ENCODE assay signal across 17 mouse cellular contexts in the genomic region with DNA sequence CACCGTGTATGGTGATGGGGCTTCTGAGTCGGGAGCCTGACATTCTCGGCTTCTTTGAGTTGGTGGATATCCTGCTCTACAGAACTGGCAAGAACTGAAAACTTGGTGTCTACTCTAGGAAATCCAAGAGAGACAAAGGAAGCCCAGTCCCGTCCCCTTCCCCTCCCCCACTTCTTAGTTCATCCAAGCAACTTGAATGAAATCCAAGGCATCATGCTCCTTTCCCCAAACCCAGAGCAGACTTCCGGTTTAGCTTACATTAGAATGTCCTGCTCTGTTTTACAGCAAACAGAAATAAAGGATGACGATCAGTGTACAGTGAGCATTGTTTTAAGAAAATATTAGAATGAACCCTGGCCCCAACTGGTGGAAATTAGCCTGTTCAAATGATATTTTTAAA. TPM values are rescaled to one million over a fixed set of nuclear protein-coding genes. Genes with fewer than 3 reads are reported as not detected.
A peak's percentile ranks its signal among the peaks of the same experiment; 100 is the strongest.
DNase-seq lines count a peak whose midpoint lies in the region; ATAC-seq and TF ChIP-seq lines count a peak whose summit lies in the region.
"Had no signal": no experiment of that assay in that cellular context is flagged by ENCODE, and none has a peak within 500 bp of the region (broad histone marks: within the 10 kb centered on the region; RNA-seq: fewer than 3 reads in every experiment).

No protein-coding gene starts in this region.

- no peaks in the 10 kb centered on the region for H3K36me3 ChIP-seq in heart, embryonic 15.5 days
- H3K36me3 ChIP-seq in lung, postnatal 0 days (ENCODE audit: insufficient read depth, low read length), result no peaks in the 10 kb centered on the region
- no peaks in the 10 kb centered on the region for H3K36me3 ChIP-seq in kidney, embryonic 16.5 days (ENCODE audit: insufficient read depth, low read length)
- H3K36me3 ChIP-seq: embryonic facial prominence, embryonic 12.5 days; forebrain, embryonic 15.5 days; hindbrain, embryonic 12.5 days; midbrain, embryonic 12.5 days; neural tube, embryonic 13.5 days had no signal

- H3K4me1 ChIP-seq in heart, embryonic 15.5 days (replicated peaks), result no peaks in the 10 kb centered on the region
- no peaks in the 10 kb centered on the region for H3K4me1 ChIP-seq in lung, postnatal 0 days (ENCODE audit: insufficient read depth, low read depth, low read length)
- no peaks in the 10 kb centered on the region; the same call in 1 of the 2 replicates for H3K4me1 ChIP-seq in lung, adult 2 months (ENCODE audit: control insufficient read depth, insufficient read depth, low read length)
- no peaks in the 10 kb centered on the region for H3K4me1 ChIP-seq in kidney, embryonic 16.5 days (ENCODE audit: insufficient read depth, low read length)
- H3K4me1 ChIP-seq: embryonic facial prominence, embryonic 12.5 days; forebrain, embryonic 15.5 days; hindbrain, embryonic 12.5 days; midbrain, embryonic 12.5 days; neural tube, embryonic 13.5 days had no signal

- H3K4me3 ChIP-seq in heart, embryonic 15.5 days, result no peak overlapping the region
- no peak overlapping the region for H3K4me3 ChIP-seq in lung, postnatal 0 days (ENCODE audit: low read depth, low read length)
- no peak overlapping the region for H3K4me3 ChIP-seq in lung, adult 2 months (replicated peaks; ENCODE audit: extremely low read depth, low read depth, low read length)
- H3K4me3 ChIP-seq in kidney, embryonic 16.5 days (ENCODE audit: low read length), result no peak overlapping the region
- H3K4me3 ChIP-seq: embryonic facial prominence, embryonic 12.5 days; forebrain, embryonic 15.5 days; hindbrain, embryonic 12.5 days; midbrain, embryonic 12.5 days; neural tube, embryonic 13.5 days had no signal

- intact Hi-C loops in heart, postnatal 25 days (cut with DNase I), result no loop called here
- intact Hi-C loops in left cerebral cortex, postnatal 4 days (cut with DNase I), result no loop called here

- 50% methylated on average over 6 of the region's 6 CpGs for WGBS in heart, embryonic 15.5 days
- WGBS in lung, postnatal 0 days, result 44% methylated on average over 6 of the region's 6 CpGs
- WGBS in lung, adult 2 months, result 37% methylated on average over 6 of the region's 6 CpGs
- WGBS in kidney, embryonic 16.5 days, result 70% methylated on average over 6 of the region's 6 CpGs

- TF ChIP-seq CTCF in lung, postnatal 0 days (IDR thresholded peaks at IDR 0.05), result no peak
- no peak for TF ChIP-seq CTCF in lung, adult 2 months (IDR thresholded peaks at IDR 0.05; ENCODE audit: insufficient read depth, low read length)

- no peaks in the 10 kb centered on the region for H3K9me3 ChIP-seq in heart, embryonic 15.5 days (replicated peaks)
- no peaks in the 10 kb centered on the region for H3K9me3 ChIP-seq in lung, postnatal 0 days (ENCODE audit: low read length)
- H3K9me3 ChIP-seq in kidney, embryonic 16.5 days (ENCODE audit: low read length), result no peaks in the 10 kb centered on the region
- H3K9me3 ChIP-seq: embryonic facial prominence, embryonic 12.5 days; forebrain, embryonic 15.5 days; hindbrain, embryonic 12.5 days; midbrain, embryonic 12.5 days; neural tube, embryonic 13.5 days had no signal

- no peak overlapping the region for H3K9ac ChIP-seq in heart, embryonic 15.5 days
- no peak overlapping the region for H3K9ac ChIP-seq in lung, postnatal 0 days (replicated peaks; ENCODE audit: low read depth)
- H3K9ac ChIP-seq in kidney, embryonic 16.5 days (replicated peaks; ENCODE audit: low read length), result no peak overlapping the region
- H3K9ac ChIP-seq: embryonic facial prominence, embryonic 12.5 days; forebrain, embryonic 15.5 days; hindbrain, embryonic 12.5 days; liver, embryonic 14.5 days; midbrain, embryonic 12.5 days; neural tube, embryonic 13.5 days had no signal

- TF ChIP-seq EP300 in lung, postnatal 0 days (IDR thresholded peaks at IDR 0.05), result 0 out of 2 replicates have a peak, but pooled peaks have one; percentile 17

- no peak for DNase-seq in heart, postnatal 25 days (ENCODE audit: low spot score)
- DNase-seq in lung, postnatal 0 days (ENCODE audit: low spot score), result peak; percentile 54
- DNase-seq in lung, adult 2 months, result no peak
- DNase-seq in lung, postnatal 36 days, result peak; percentile 32
- no peak for DNase-seq in left cerebral cortex, postnatal 4 days
- DNase-seq: cerebellum, adult 9-10 months; gastrocnemius, postnatal 25 days had no signal

- no peak overlapping the region for H3K4me2 ChIP-seq in heart, embryonic 15.5 days
- H3K4me2 ChIP-seq in lung, postnatal 0 days (replicated peaks; ENCODE audit: low read depth, low read length), result no peak overlapping the region
- no peak overlapping the region for H3K4me2 ChIP-seq in kidney, embryonic 16.5 days (replicated peaks; ENCODE audit: low read depth, low read length)
- H3K4me2 ChIP-seq: embryonic facial prominence, embryonic 12.5 days; forebrain, embryonic 15.5 days; hindbrain, embryonic 12.5 days; midbrain, embryonic 12.5 days; neural tube, embryonic 13.5 days had no signal

- no peak for TF ChIP-seq POLR2A in lung, adult 2 months (IDR thresholded peaks at IDR 0.05; ENCODE audit: borderline replicate concordance, extremely low read depth, low read depth, low read length)

- peak; percentile 27; the same call in 1 of the 2 replicates for ATAC-seq in heart, embryonic 15.5 days (replicated peaks; ENCODE audit: insufficient number of reproducible peaks, insufficient read depth, low FRiP score, low read depth)
- peak; percentile 69 for ATAC-seq in lung, postnatal 0 days
- no peak for ATAC-seq in kidney, embryonic 16.5 days (ENCODE audit: low FRiP score, low TSS enrichment)
- ATAC-seq: forebrain, embryonic 15.5 days; Patski had no signal

- H3K27me3 ChIP-seq in heart, embryonic 15.5 days, result no peaks in the 10 kb centered on the region
- no peaks in the 10 kb centered on the region for H3K27me3 ChIP-seq in lung, postnatal 0 days (replicated peaks; ENCODE audit: insufficient read depth, low read length)
- H3K27me3 ChIP-seq in kidney, embryonic 16.5 days (ENCODE audit: insufficient read depth, low read length), result no peaks in the 10 kb centered on the region
- H3K27me3 ChIP-seq: CH12.LX; embryonic facial prominence, embryonic 12.5 days; forebrain, embryonic 15.5 days; hindbrain, embryonic 12.5 days; midbrain, embryonic 12.5 days; neural tube, embryonic 13.5 days; Patski had no signal

- peak overlapping the region; percentile 56 for H3K27ac ChIP-seq in heart, embryonic 15.5 days
- H3K27ac ChIP-seq in lung, postnatal 0 days (ENCODE audit: low read length), result peak overlapping the region; percentile 60
- 0 out of 2 replicates have a peak overlapping the region, but pooled peaks have one; percentile 39 for H3K27ac ChIP-seq in kidney, embryonic 16.5 days (ENCODE audit: low read length)
- H3K27ac ChIP-seq: embryonic facial prominence, embryonic 12.5 days; forebrain, embryonic 15.5 days; hindbrain, embryonic 12.5 days; liver, embryonic 14.5 days; midbrain, embryonic 12.5 days; neural tube, embryonic 13.5 days had no signal

RNA-seq across cellular contexts. Expression of gene Ssb, which starts 12.1 kb away (rescaled TPM):
- 173 and 201 TPM in 2 replicates for polyA plus RNA-seq in heart, embryonic 15.5 days (2015; fragmentation: Nextera tagmentation; extraction: Ambion mirVana)
- 10 to 100 TPM; 59.5 to 71.5 TPM for total RNA-seq in heart, postnatal 25 days (2021)
- polyA plus RNA-seq in lung, postnatal 0 days (2015; fragmentation: Nextera tagmentation; extraction: Ambion mirVana), result 185 and 187 TPM in 2 replicates
- polyA plus RNA-seq in lung, adult 2 months (2012; rRNA removed), result 1.7 and 4.2 TPM in 2 replicates
- 296 and 313 TPM in 2 replicates for polyA plus RNA-seq in kidney, embryonic 16.5 days (2015; fragmentation: Nextera tagmentation; extraction: Ambion mirVana)
- 100 to 1,000 TPM; 155 to 170 TPM for total RNA-seq in left cerebral cortex, postnatal 4 days (2021)

RNA-seq across cellular contexts. Expression of gene Klhl23, which starts 27.5 kb away (rescaled TPM):
- 46.4 and 53.0 TPM in 2 replicates for polyA plus RNA-seq in heart, embryonic 15.5 days (2015; fragmentation: Nextera tagmentation; extraction: Ambion mirVana)
- total RNA-seq in heart, postnatal 25 days (2021), result 10 to 100 TPM; 39.1 to 45.6 TPM
- polyA plus RNA-seq in lung, postnatal 0 days (2015; fragmentation: Nextera tagmentation; extraction: Ambion mirVana), result 29.6 and 30.3 TPM in 2 replicates
- polyA plus RNA-seq in lung, adult 2 months (2012; rRNA removed), result 3.0 and 5.8 TPM in 2 replicates
- 29.9 and 31.5 TPM in 2 replicates for polyA plus RNA-seq in kidney, embryonic 16.5 days (2015; fragmentation: Nextera tagmentation; extraction: Ambion mirVana)
- 100 to 1,000 TPM; 136 to 142 TPM for total RNA-seq in left cerebral cortex, postnatal 4 days (2021)

RNA-seq across cellular contexts. Expression of gene Mettl5, which starts 36.2 kb away (rescaled TPM):
- 33.5 and 38.1 TPM in 2 replicates for polyA plus RNA-seq in heart, embryonic 15.5 days (2015; fragmentation: Nextera tagmentation; extraction: Ambion mirVana)
- 10 to 100 TPM; 21.4 to 23.6 TPM for total RNA-seq in heart, postnatal 25 days (2021)
- polyA plus RNA-seq in lung, postnatal 0 days (2015; fragmentation: Nextera tagmentation; extraction: Ambion mirVana), result 24.1 and 25.6 TPM in 2 replicates
- 4.0 and 4.6 TPM in 2 replicates for polyA plus RNA-seq in lung, adult 2 months (2012; rRNA removed)
- 38.3 and 39.9 TPM in 2 replicates for polyA plus RNA-seq in kidney, embryonic 16.5 days (2015; fragmentation: Nextera tagmentation; extraction: Ambion mirVana)
- 10 to 100 TPM; 12.4 to 15.5 TPM for total RNA-seq in left cerebral cortex, postnatal 4 days (2021)

RNA-seq across cellular contexts. Expression of gene Ubr3, which starts 47.8 kb away (rescaled TPM):
- 9.1 and 11.8 TPM in 2 replicates for polyA plus RNA-seq in heart, embryonic 15.5 days (2015; fragmentation: Nextera tagmentation; extraction: Ambion mirVana)
- total RNA-seq in heart, postnatal 25 days (2021), result 100 to 1,000 TPM; 119 to 124 TPM
- 9.9 and 10.4 TPM in 2 replicates for polyA plus RNA-seq in lung, postnatal 0 days (2015; fragmentation: Nextera tagmentation; extraction: Ambion mirVana)
- 10.2 and 14.3 TPM in 2 replicates for polyA plus RNA-seq in lung, adult 2 months (2012; rRNA removed)
- polyA plus RNA-seq in kidney, embryonic 16.5 days (2015; fragmentation: Nextera tagmentation; extraction: Ambion mirVana), result 12.7 and 14.1 TPM in 2 replicates
- 100 to 1,000 TPM; 113 to 117 TPM for total RNA-seq in left cerebral cortex, postnatal 4 days (2021)

RNA-seq across cellular contexts. Expression of gene Phospho2, which starts 59.8 kb away (rescaled TPM):
- 17.3 and 18.3 TPM in 2 replicates for polyA plus RNA-seq in heart, embryonic 15.5 days (2015; fragmentation: Nextera tagmentation; extraction: Ambion mirVana)
- total RNA-seq in heart, postnatal 25 days (2021), result 10 to 100 TPM; 20.5 to 24.7 TPM
- polyA plus RNA-seq in lung, postnatal 0 days (2015; fragmentation: Nextera tagmentation; extraction: Ambion mirVana), result 20.3 and 20.8 TPM in 2 replicates
- polyA plus RNA-seq in lung, adult 2 months (2012; rRNA removed), result 42.1 and 57.2 TPM in 2 replicates
- 24.5 and 24.9 TPM in 2 replicates for polyA plus RNA-seq in kidney, embryonic 16.5 days (2015; fragmentation: Nextera tagmentation; extraction: Ambion mirVana)
- 10 to 100 TPM; 15.7 to 16.9 TPM for total RNA-seq in left cerebral cortex, postnatal 4 days (2021)

Comparison
In these comparisons a context has a peak if more than half of its experiments do, and no peak if none do; other contexts are left out.
1. DNase-seq: peak in lung, postnatal 0 days (single experiment) and lung, postnatal 36 days (single experiment); none in heart, postnatal 25 days (single experiment), lung, adult 2 months (single experiment) and left cerebral cortex, postnatal 4 days (single experiment).
2. RNA of gene Ssb, which starts 12.1 kb away (polyA plus RNA-seq): 296 to 313 TPM in kidney, embryonic 16.5 days, 173 to 201 TPM in heart, embryonic 15.5 days and 185 to 187 TPM in lung, postnatal 0 days; 1.7 to 4.2 TPM in lung, adult 2 months; every median in the first group is over 10 times any median in the second.
3. Peak in every context shown above with its lines, with median percentiles within 50 percentile points of each other: H3K27ac ChIP-seq.